In genomic region chr9:105389289-105389688, GRCm38 (mm10) we compare ENCODE assay signal across 8 mouse cellular contexts.
DNase-seq lines count a peak whose midpoint lies in the region.

No protein-coding gene starts in this region.

- peak; percentile 33 for DNase-seq in cerebellum, adult 11 months
- DNase-seq in cerebellum, adult 11-12 months = no peak
- DNase-seq in MEL-GATA-1-ER (ENCODE audit: extremely low read depth, low read depth) = peak; percentile 36
- DNase-seq in cerebellum, adult 9-11 months = peak; percentile 21
- DNase-seq in frontal cortex, postnatal 36 days (ENCODE audit: low spot score in 2 of 2) = peak; percentile 86 to 89
- peak; percentile 35 for DNase-seq in layer of hippocampus, adult 9-11 months
- peak; percentile 32 to 76 for DNase-seq in lung, postnatal 4 days
- peak; percentile 61 to 81 for DNase-seq in spleen, postnatal 10 days (ENCODE audit: low spot score in 2 of 2)
